Mouse (Mus musculus): Measurements from ENCODE around the gene Ttc25. TPM values are rescaled to one million over a fixed set of nuclear protein-coding genes. Genes with fewer than 3 reads are reported as not detected.
"Not testable (repeated sequence)": the region's sequence is repeated elsewhere in the genome, so short reads cannot be mapped to it uniquely, and the experiment has no call there.

The Ttc25 gene
- polyA plus RNA-seq, 1 experiment from 2014 or later, result 0.58 TPM

GRCm38 (mm10) chr11:100527066-100527457 is 18.3 kb upstream of the Ttc25 start:
- Histone ChIP-seq H3K36me3 (ENCODE audit: control insufficient read depth, insufficient read depth, low read length) (peaks cover 16% of the 10 kb centered on the region), H3K9me3 (ENCODE audit: control insufficient read depth, low read length) (no peaks in the 10 kb centered on the region), H3K27ac (ENCODE audit: low read depth, low read length) (peak overlapping the region; percentile 93), H3K4me1 (ENCODE audit: control insufficient read depth, insufficient read depth, low read length) (peaks cover 23% of the 10 kb centered on the region), H3K4me3 (ENCODE audit: low read length) (peak overlapping the region; percentile 90), H3K27me3 (ENCODE audit: control insufficient read depth, insufficient read depth, low read length) (no peaks in the 10 kb centered on the region), H3K9ac (ENCODE audit: low read depth, low read length) (peak overlapping the region; percentile 87), H3K4me2 (replicated peaks; ENCODE audit: low read depth, low read length) (peak overlapping the region; percentile 73)
- peak; percentile 21 for ATAC-seq (ENCODE audit: low FRiP score, low TSS enrichment)
- WGBS, result under 1% methylated on average over 26 of the region's 26 CpGs

- peak; percentile 98 for ATAC-seq (ENCODE audit: low FRiP score, low TSS enrichment)
- peak within 1 kb of the TSS; percentile 87 for H3K9ac ChIP-seq (ENCODE audit: low read depth, low read length)
- H3K9me3 ChIP-seq (ENCODE audit: control insufficient read depth, low read length), result no peaks in the 10 kb centered on the region
- H3K27ac ChIP-seq (ENCODE audit: low read depth, low read length), result peak within 1 kb of the TSS; percentile 93
- H3K4me3 ChIP-seq (ENCODE audit: low read length), result peak within 1 kb of the TSS; percentile 90
- no peaks in the 10 kb centered on the region for H3K27me3 ChIP-seq (ENCODE audit: control insufficient read depth, insufficient read depth, low read length)
- H3K4me2 ChIP-seq (replicated peaks; ENCODE audit: low read depth, low read length), result peak within 1 kb of the TSS; percentile 73
- H3K36me3 ChIP-seq (ENCODE audit: control insufficient read depth, insufficient read depth, low read length), result peaks cover 10% of the 10 kb centered on the region
- peaks cover 23% of the 10 kb centered on the region for H3K4me1 ChIP-seq (ENCODE audit: control insufficient read depth, insufficient read depth, low read length)
- WGBS, result under 1% methylated on average over 54 of the region's 54 CpGs
Observed at GRCm38 (mm10) chr11:100527458-100528374, 17.7 kb upstream of the Ttc25 start, which contains the start of gene Acly. Gene Acly, minus strand, starts transcription at chr11:100528000.

GRCm38 (mm10) chr11:100528375-100529165 is 16.8 kb upstream of the Ttc25 start:
- H3K4me3 ChIP-seq (ENCODE audit: low read length), result peak overlapping the region; percentile 90
- H3K36me3 ChIP-seq (ENCODE audit: control insufficient read depth, insufficient read depth, low read length), result peaks cover 1% of the 10 kb centered on the region
- peak overlapping the region; percentile 87 for H3K9ac ChIP-seq (ENCODE audit: low read depth, low read length)
- 19% methylated on average over 19 of the region's 19 CpGs for WGBS
- H3K27me3 ChIP-seq (ENCODE audit: control insufficient read depth, insufficient read depth, low read length), result no peaks in the 10 kb centered on the region
- ATAC-seq (ENCODE audit: low FRiP score, low TSS enrichment), result peak; percentile 47
- no peaks in the 10 kb centered on the region for H3K9me3 ChIP-seq (ENCODE audit: control insufficient read depth, low read length)
- H3K4me1 ChIP-seq (ENCODE audit: control insufficient read depth, insufficient read depth, low read length), result peaks cover 23% of the 10 kb centered on the region
- no peak overlapping the region for H3K27ac ChIP-seq (ENCODE audit: low read depth, low read length)
- peak overlapping the region; percentile 73 for H3K4me2 ChIP-seq (replicated peaks; ENCODE audit: low read depth, low read length)

GRCm38 (mm10) chr11:100533871-100534270 is 11.5 kb upstream of the Ttc25 start:
- WGBS, result 84% methylated on average over 6 of the region's 6 CpGs

DNA sequence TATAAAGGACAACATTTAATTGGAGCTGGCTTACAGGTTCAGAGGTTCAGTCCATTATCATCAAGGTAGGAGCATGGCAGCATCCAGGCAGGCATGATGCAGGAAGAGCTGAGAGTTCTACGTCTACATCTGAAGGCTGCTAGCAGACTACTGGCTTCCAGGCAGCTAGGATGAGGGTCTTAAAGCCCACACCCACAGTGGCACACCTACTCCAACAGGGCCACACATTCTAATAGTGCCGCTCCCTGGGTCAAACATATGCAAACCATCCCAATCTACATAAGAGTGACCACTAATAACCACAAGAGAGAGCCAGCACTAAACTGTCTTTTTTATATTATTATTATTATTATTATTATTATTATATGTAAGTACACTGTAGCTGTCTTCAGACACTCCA is 11.0 kb upstream of the Ttc25 start:
- not testable (repeated sequence) for H3K27me3 ChIP-seq (ENCODE audit: control insufficient read depth, insufficient read depth, low read length); ATAC-seq (ENCODE audit: low FRiP score, low TSS enrichment)

More at GRCm38 (mm10) chr11:100533871-100534270, 11.5 kb upstream of the Ttc25 start:
- H3K27ac ChIP-seq (ENCODE audit: low read depth, low read length), result no peak overlapping the region
- no peaks in the 10 kb centered on the region for H3K36me3 ChIP-seq (ENCODE audit: control insufficient read depth, insufficient read depth, low read length)
- H3K9me3 ChIP-seq (ENCODE audit: control insufficient read depth, low read length), result no peaks in the 10 kb centered on the region; the same call in 1 of the 2 replicates
- H3K4me1 ChIP-seq (ENCODE audit: control insufficient read depth, insufficient read depth, low read length), result no peaks in the 10 kb centered on the region
- H3K4me3 ChIP-seq (ENCODE audit: low read length), result no peak overlapping the region
- no peak overlapping the region for H3K9ac ChIP-seq (ENCODE audit: low read depth, low read length)
- ATAC-seq (ENCODE audit: low FRiP score, low TSS enrichment), result no peak
- H3K4me2 ChIP-seq (replicated peaks; ENCODE audit: low read depth, low read length), result no peak overlapping the region
- no peaks in the 10 kb centered on the region for H3K27me3 ChIP-seq (ENCODE audit: control insufficient read depth, insufficient read depth, low read length)

GRCm38 (mm10) chr11:100534821-100535220 is 10.6 kb upstream of the Ttc25 start:
- H3K4me3 ChIP-seq (ENCODE audit: low read length); H3K27me3 ChIP-seq (ENCODE audit: control insufficient read depth, insufficient read depth, low read length); ATAC-seq (ENCODE audit: low FRiP score, low TSS enrichment); H3K4me1 ChIP-seq (ENCODE audit: control insufficient read depth, insufficient read depth, low read length); H3K36me3 ChIP-seq (ENCODE audit: control insufficient read depth, insufficient read depth, low read length); H3K27ac ChIP-seq (ENCODE audit: low read depth, low read length); H3K9me3 ChIP-seq (ENCODE audit: control insufficient read depth, low read length); H3K4me2 ChIP-seq (replicated peaks; ENCODE audit: low read depth, low read length); H3K9ac ChIP-seq (ENCODE audit: low read depth, low read length): not testable (repeated sequence)
- 89% methylated on average over 6 of the region's 6 CpGs for WGBS

More for the DNA sequence above, 11.0 kb upstream of the Ttc25 start:
- not testable (repeated sequence) for H3K27ac ChIP-seq (ENCODE audit: low read depth, low read length); H3K4me1 ChIP-seq (ENCODE audit: control insufficient read depth, insufficient read depth, low read length); H3K4me3 ChIP-seq (ENCODE audit: low read length); H3K4me2 ChIP-seq (replicated peaks; ENCODE audit: low read depth, low read length); H3K9ac ChIP-seq (ENCODE audit: low read depth, low read length); H3K9me3 ChIP-seq (ENCODE audit: control insufficient read depth, low read length); H3K36me3 ChIP-seq (ENCODE audit: control insufficient read depth, insufficient read depth, low read length)
- WGBS, result 87% methylated on average over 2 of the region's 2 CpGs

GRCm38 (mm10) chr11:100535996-100536395 is 9.4 kb upstream of the Ttc25 start:
- Histone ChIP-seq H3K27ac (ENCODE audit: low read depth, low read length) (no peak overlapping the region), H3K9ac (ENCODE audit: low read depth, low read length) (no peak overlapping the region), H3K4me1 (ENCODE audit: control insufficient read depth, insufficient read depth, low read length) (0 out of 2 replicates have a peak, but pooled peaks cover 2% of the 10 kb centered on the region), H3K4me3 (ENCODE audit: low read length) (no peak overlapping the region), H3K36me3 (ENCODE audit: control insufficient read depth, insufficient read depth, low read length) (no peaks in the 10 kb centered on the region), H3K27me3 (ENCODE audit: control insufficient read depth, insufficient read depth, low read length) (no peaks in the 10 kb centered on the region), H3K4me2 (replicated peaks; ENCODE audit: low read depth, low read length) (no peak overlapping the region), H3K9me3 (ENCODE audit: control insufficient read depth, low read length) (no peaks in the 10 kb centered on the region; the same call in 1 of the 2 replicates)
- 88% methylated on average over 1 of the region's 1 CpGs for WGBS
- no peak for ATAC-seq (ENCODE audit: low FRiP score, low TSS enrichment)

- H3K27ac ChIP-seq (ENCODE audit: low read depth, low read length), result no peak overlapping the region
- H3K4me3 ChIP-seq (ENCODE audit: low read length), result no peak overlapping the region
- no peaks in the 10 kb centered on the region for H3K36me3 ChIP-seq (ENCODE audit: control insufficient read depth, insufficient read depth, low read length)
- H3K4me1 ChIP-seq (ENCODE audit: control insufficient read depth, insufficient read depth, low read length), result 0 out of 2 replicates have a peak, but pooled peaks cover 3% of the 10 kb centered on the region
- no peaks in the 10 kb centered on the region for H3K27me3 ChIP-seq (ENCODE audit: control insufficient read depth, insufficient read depth, low read length)
- no peak overlapping the region for H3K9ac ChIP-seq (ENCODE audit: low read depth, low read length)
- no peaks in the 10 kb centered on the region; the same call in 1 of the 2 replicates for H3K9me3 ChIP-seq (ENCODE audit: control insufficient read depth, low read length)
- no peak for ATAC-seq (ENCODE audit: low FRiP score, low TSS enrichment)
- H3K4me2 ChIP-seq (replicated peaks; ENCODE audit: low read depth, low read length), result no peak overlapping the region
Observed at GRCm38 (mm10) chr11:100536466-100536865, 8.9 kb upstream of the Ttc25 start.

Data from kidney, embryonic 14.5 days (tissue).